Mouse (Mus musculus) telencephalon, adult 2 months (tissue): ENCODE data around the gene Kmo.

ENCODE experiments used
- DNase-seq: peaks from one replicate; pipeline ENCODE4 v3.0.0-alpha.2; 2011; ENCODE audit warnings: low read depth, low spot score

The Kmo gene

DNA sequence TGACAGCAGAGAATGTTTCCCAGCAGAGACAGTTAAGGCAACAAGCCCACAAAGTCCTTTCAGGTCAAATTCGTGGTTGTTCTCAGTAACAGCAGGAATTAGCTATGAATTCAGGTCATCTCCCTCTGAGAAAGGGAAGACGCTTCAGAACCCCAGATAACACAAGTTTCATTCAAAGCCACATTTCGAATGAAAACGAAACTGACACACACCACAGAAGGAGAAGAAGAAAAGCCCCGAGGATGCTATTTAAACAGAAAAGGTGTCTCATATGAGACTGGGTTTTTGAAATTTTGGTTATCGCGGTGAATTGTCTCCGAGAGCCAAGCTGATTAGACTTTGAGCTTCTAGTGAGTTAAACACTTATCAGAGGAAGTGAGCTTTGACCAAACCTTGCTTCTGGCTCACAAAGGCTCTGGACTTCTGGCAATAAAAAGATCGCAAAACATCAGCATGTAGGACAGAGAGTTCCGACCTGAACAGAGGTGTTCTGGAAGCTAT is 11.6 kb downstream of the Kmo start:
- DNase-seq = no peak

- no peak for DNase-seq
Observed at GRCm38 (mm10) chr1:175632470-175632869, 12.3 kb downstream of the Kmo start.

GRCm38 (mm10) chr1:175637677-175638076 is 17.5 kb downstream of the Kmo start:
- no peak for DNase-seq

DNA sequence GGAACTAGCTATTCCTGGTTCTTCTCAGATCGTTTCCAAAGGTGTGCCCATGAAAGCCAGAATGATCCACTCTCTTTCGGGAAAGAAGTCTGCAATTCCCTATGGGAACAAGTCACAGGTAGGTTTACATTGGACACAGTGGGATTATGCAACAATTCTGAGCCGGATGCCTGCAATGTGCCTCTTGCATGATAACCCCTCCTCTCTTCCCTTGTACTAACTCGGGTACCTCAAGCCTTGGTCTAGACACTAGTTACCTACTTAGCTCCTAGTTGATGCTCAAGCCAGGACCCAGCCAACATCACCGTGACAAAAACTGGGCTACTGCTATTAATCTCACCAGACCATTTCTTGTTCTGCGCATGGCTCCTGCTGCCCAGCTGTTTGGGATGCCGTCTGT is 18.9 kb downstream of the Kmo start:
- DNase-seq = no peak

DNA sequence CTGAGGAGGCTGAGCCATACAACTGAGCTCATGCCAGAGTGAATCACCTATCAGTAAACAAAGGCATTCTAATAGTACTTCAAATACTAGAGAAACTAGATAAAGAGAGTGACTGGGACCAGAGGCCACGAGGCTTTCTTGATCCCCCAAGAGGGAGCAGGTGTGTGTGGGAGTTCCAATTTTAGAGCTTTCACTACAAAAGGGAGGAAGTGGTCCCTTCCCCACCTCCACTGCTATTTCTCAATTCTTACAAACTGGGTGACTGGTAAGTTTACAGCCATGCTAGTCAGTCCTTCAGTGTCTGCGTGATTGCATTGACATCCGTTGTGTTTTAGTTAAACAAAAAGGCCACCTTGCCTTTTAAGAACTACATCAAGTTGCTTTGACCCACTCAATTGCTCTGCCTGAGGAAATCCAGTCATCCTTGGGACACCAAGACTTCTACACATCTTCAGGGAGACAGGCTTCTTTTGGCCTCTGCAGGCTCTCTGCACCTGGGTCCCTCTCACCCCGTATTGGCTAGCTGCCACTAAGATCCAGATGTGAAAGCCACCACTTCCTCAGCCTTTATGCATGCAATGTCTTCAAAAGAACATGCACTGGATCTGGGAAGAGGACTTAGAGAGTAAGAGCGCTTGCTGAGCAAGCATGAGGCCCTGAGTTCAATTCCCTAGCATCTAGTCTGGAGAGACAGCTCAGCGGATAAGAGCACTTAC is 20.4 kb downstream of the Kmo start:
- no peak for DNase-seq

DNA sequence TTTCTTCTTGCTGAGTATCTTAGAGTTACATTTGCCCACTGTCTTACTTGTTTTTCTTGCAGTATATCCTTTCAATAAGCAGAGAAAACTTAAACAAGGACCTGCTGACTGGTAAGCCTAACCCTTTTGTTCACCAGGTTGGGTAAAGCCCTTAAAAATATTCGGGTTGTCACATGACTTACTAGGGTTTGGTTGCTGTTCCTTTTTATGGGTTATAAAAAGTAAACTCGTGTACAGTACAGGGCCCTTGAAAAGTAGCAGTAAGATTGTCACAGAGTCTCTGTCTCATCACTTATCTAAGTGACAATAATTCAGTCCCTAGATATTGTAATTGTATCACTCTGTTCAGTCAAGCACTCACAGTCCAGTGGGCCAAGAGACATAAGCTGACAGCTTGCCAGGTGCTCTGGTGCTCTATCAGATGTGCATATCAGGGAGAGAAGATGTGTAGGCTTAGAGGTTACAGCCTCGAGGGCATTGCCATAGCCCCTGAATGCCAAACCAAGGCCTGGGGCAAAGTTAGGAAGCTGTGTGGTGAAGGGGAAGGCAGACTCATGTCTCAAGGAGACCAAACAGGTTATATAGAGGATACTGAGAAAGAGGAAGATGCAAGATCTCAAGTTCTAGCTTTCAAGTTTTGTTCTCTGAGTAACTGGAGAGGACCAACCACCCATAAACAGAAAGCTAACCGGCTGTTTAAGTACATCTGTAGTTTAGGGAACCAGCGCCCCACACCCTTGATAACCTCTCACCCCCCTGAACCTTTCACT is 23.5 kb downstream of the Kmo start:
- DNase-seq = no peak

DNA sequence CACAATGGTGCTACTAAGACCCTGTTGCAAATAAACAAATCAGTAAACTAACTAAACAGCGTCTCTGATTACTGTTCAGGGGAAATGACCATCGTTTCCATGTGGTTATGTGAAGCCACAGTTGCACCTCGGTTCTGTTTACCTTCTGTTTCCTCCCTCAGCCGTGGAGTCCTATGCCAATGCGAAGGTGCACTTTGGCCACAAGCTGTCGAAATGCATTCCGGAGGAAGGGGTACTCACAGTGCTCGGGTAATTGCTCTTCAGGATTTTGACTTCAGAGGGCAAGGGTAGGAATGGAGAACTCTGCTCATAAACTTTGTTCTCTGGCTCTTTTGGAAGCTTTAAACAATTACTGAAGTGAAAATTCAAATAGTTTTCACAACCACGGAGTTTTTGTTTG is 26.8 kb downstream of the Kmo start:
- DNase-seq = no peak

GRCm38 (mm10) chr1:175648615-175649014 is 28.4 kb downstream of the Kmo start:
- no peak for DNase-seq

DNA sequence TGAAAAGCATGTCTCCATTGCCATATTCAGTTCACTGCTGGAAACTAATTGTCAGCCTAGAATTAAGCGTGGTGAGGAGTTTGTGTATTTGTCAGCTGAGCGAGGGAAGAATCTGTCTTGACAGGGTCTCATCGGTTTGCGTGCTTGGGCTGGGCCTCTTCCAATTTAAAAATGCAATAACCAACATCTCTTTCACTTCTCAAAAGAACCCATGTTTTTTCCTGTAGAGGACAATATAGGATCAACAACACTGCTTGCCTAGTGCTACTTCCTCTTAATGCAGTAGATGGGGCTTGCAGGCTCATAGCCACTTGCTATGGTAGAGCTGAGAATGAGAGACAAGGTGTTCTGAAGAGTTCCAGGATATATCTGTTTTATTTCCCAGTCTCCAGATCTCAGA is 39.7 kb downstream of the Kmo start:
- no peak for DNase-seq

- no peak for DNase-seq
Observed at GRCm38 (mm10) chr1:175668666-175669405, 48.7 kb downstream of the Kmo start.

DNA sequence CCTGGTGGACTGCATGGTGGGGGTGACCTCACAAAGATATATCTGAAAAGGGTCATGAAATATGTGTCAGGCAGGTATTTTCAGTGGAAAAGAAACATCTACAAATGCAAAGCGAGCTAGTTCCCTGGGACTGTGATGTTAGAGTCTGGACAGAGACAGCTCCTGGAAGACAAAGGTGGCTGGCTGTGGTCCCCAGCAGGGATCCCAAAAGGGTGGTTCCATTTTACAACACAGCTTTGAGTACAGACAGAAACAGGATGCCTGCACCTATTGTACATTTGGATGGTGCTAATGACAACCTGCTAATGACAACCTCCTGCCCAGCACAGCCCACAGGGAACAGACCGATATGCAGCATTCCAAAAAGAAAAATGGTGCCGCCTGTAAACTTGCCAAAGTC is 49.3 kb downstream of the Kmo start:
- DNase-seq = no peak

GRCm38 (mm10) chr1:175670042-175670441 is 49.9 kb downstream of the Kmo start:
- no peak for DNase-seq

DNA sequence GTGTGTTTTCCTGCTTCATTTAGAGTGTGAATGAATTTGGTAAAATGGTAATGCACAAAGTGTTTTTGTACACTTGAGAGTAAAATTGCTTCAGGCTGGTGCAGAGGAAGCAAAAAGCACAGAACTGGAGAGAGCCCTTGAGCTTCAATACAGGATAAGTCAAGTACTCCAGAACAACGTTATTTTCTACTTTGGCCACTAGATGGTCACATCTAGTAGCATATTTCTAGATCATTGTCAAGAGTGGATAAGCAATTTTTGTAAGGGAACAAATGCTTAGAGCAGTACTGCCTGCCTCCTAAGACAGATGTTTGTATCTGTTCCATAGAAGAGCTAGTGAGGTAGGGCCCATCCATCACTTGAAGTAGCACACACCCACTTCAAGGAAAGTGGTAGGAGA is 51.4 kb downstream of the Kmo start:
- peak; percentile 22 for DNase-seq

GRCm38 (mm10) chr1:175673563-175674325 is 53.6 kb downstream of the Kmo start:
- no peak for DNase-seq

GRCm38 (mm10) chr1:175675116-175675515 is 54.9 kb downstream of the Kmo start:
- DNase-seq = no peak

DNA sequence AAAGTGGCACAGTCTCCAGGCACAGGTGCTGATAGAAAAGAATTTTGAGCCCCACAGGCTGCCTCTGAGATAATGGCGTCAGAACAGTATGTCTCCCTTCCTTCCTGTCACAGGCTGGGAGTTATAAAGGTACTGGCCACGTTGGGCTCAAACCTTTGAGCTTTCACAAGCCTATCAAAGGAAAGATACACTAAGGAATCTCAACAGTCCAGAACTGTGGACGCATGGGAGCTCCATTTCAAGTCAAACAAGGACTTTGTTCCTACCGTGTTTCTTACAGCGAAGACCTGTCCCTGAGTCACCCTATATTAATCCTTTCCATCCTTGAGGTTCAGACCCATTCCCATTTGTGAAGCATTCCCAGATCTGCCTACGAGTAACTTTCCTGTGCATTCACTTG is 57.3 kb downstream of the Kmo start:
- no peak for DNase-seq

- no peak for DNase-seq
Observed at GRCm38 (mm10) chr1:175680995-175681394, 60.8 kb downstream of the Kmo start.

GRCm38 (mm10) chr1:175691686-175692245 is 71.6 kb downstream of the Kmo start:
- no peak for DNase-seq

GRCm38 (mm10) chr1:175692246-175692996 is 72.2 kb downstream of the Kmo start, which contains the start of the genes Opn3 and Chml:
TSS of gene Opn3 (minus strand) at chr1:175692776.
TSS of gene Chml (minus strand) at chr1:175692901.
- DNase-seq = peak; percentile 98

GRCm38 (mm10) chr1:175692997-175693361 is 72.8 kb downstream of the Kmo start:
- DNase-seq = no peak
